In the genomic region with DNA sequence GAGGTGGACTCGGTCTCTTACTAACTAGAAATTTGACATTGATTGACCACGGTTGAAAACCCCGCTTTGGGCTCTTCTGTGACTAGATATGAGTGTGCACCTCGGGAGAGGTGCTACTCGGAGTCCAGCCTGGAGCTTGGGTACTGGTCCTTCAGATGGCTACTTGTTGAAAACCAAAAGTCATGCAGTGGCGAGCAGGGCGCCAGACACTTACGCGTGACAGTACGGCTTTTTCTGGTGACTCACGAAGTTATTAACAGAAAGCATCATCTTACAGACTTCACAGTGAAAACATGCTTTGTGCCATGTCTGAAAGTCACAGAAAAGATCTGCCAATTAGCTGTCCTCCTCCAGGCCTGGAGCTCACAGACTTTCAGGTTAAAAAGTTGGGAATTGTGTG, we compare ENCODE assay signal across 28 mouse cellular contexts. TPM values are rescaled to one million over a fixed set of nuclear protein-coding genes. Genes with fewer than 3 reads are reported as not detected.
DNase-seq lines count a peak whose midpoint lies in the region; ATAC-seq lines count a peak whose summit lies in the region.
"Had no signal": no experiment of that assay in that cellular context is flagged by ENCODE, and none has a peak within 500 bp of the region (broad histone marks: within the 10 kb centered on the region; RNA-seq: fewer than 3 reads in every experiment).

No protein-coding gene starts in this region.

- peaks cover 17% of the 10 kb centered on the region for H3K36me3 ChIP-seq in heart, embryonic 13.5 days
- H3K36me3 ChIP-seq: embryonic facial prominence, embryonic 10.5 days; forebrain, embryonic 10.5 days; G1E; hindbrain, embryonic 12.5 days; limb, embryonic 15.5 days; midbrain, embryonic 13.5 days; neural tube, embryonic 13.5 days had no signal

- peak overlapping the region; percentile 63 for H3K4me2 ChIP-seq in heart, embryonic 13.5 days
- H3K4me2 ChIP-seq: hindbrain, embryonic 12.5 days; limb, embryonic 15.5 days; lung, embryonic 14.5 days; midbrain, embryonic 13.5 days; neural tube, embryonic 13.5 days had no signal

- H3K9me3 ChIP-seq in heart, embryonic 13.5 days = no peaks in the 10 kb centered on the region
- H3K9me3 ChIP-seq: embryonic facial prominence, embryonic 10.5 days; forebrain, embryonic 10.5 days; G1E; hindbrain, embryonic 12.5 days; limb, embryonic 15.5 days; megakaryocyte, embryonic 14.5 days; midbrain, embryonic 13.5 days; neural tube, embryonic 13.5 days had no signal

- H3K27me3 ChIP-seq in heart, embryonic 13.5 days (replicated peaks) = no peaks in the 10 kb centered on the region
- H3K27me3 ChIP-seq: limb, embryonic 15.5 days; megakaryocyte, embryonic 14.5 days had no signal

- peak; percentile 81 for DNase-seq in gastrocnemius, adult 18-20 months (ENCODE audit: low spot score)
- no peak for DNase-seq in gastrocnemius, postnatal 4 days (ENCODE audit: low spot score in 2 of 2)
- DNase-seq in heart, adult 18-20 months = peak; percentile 53 to 62
- peak; percentile 47 for DNase-seq in heart, postnatal 4 days
- DNase-seq in testis, postnatal 14 days (ENCODE audit: low spot score) = no peak
- DNase-seq in urinary bladder, postnatal 4 days (ENCODE audit: low spot score in 2 of 2) = no peak
- DNase-seq: adrenal gland, adult 2 months; cerebellum, adult 11 months; cerebellum, postnatal 10 days; kidney, adult 8-10 months; kidney, postnatal 10 days; lung, embryonic 14.5 days; lung, postnatal 36 days; retina, postnatal 1 day had no signal

- H3K4me1 ChIP-seq in heart, embryonic 13.5 days = peaks cover 51% of the 10 kb centered on the region
- H3K4me1 ChIP-seq: forebrain, embryonic 10.5 days; hindbrain, embryonic 12.5 days; limb, embryonic 15.5 days; midbrain, embryonic 13.5 days; neural tube, embryonic 13.5 days had no signal

- H3K27ac ChIP-seq in heart, embryonic 13.5 days (replicated peaks) = peak overlapping the region; percentile 90
- H3K27ac ChIP-seq: embryonic facial prominence, embryonic 10.5 days; forebrain, embryonic 10.5 days; hindbrain, embryonic 12.5 days; left cerebral cortex, adult 2 months; limb, embryonic 15.5 days; liver, embryonic 14.5 days; midbrain, embryonic 13.5 days; neural tube, embryonic 13.5 days had no signal

- H3K9ac ChIP-seq in heart, embryonic 13.5 days = peak overlapping the region; percentile 85
- H3K9ac ChIP-seq: hindbrain, embryonic 12.5 days; limb, embryonic 15.5 days; liver, embryonic 14.5 days; lung, embryonic 14.5 days; midbrain, embryonic 13.5 days; neural tube, embryonic 13.5 days had no signal

- 66% methylated on average over 11 of the region's 11 CpGs for WGBS in heart, embryonic 13.5 days

- H3K4me3 ChIP-seq in heart, embryonic 13.5 days = peak overlapping the region; percentile 55
- H3K4me3 ChIP-seq: embryonic facial prominence, embryonic 10.5 days; forebrain, embryonic 10.5 days; hindbrain, embryonic 12.5 days; left cerebral cortex, adult 2 months; limb, embryonic 15.5 days; megakaryocyte, embryonic 14.5 days; midbrain, embryonic 13.5 days; neural tube, embryonic 13.5 days had no signal

- ATAC-seq in heart, embryonic 13.5 days (ENCODE audit: extremely low read depth, insufficient number of reproducible peaks, low FRiP score, low TSS enrichment) = no peak
- no peak for ATAC-seq in CD4-positive, CD25-positive, alpha-beta regulatory T cell, adult 4 months
- ATAC-seq: forebrain, embryonic 16.5 days; inflammation-experienced regulatory T-cells, adult 6 months; midbrain, embryonic 13.5 days had no signal

RNA-seq across cellular contexts. Expression of a gene that starts 0.7 kb away (rescaled TPM):
- total RNA-seq in gastrocnemius, adult 18-20 months (2021) = 1,000 to 10,000 TPM; 1,001 to 1,024 TPM
- total RNA-seq in gastrocnemius, postnatal 4 days (2021) = 100 to 1,000 TPM; 293 to 350 TPM
- total RNA-seq in heart, adult 18-20 months (2021) = 100 to 1,000 TPM; 379 to 400 TPM
- 27.3 and 28.1 TPM in 2 replicates for polyA plus RNA-seq in heart, embryonic 13.5 days (2015; fragmentation: Nextera tagmentation; extraction: Ambion mirVana)
- total RNA-seq in heart, postnatal 4 days (2021) = 100 to 1,000 TPM; 261 to 291 TPM
- polyA plus RNA-seq in CD4-positive, CD25-positive, alpha-beta regulatory T cell, adult 4 months (2017; shearing (Covaris generic)) = under 1 TPM in 1 of 2 experiments, not detected in 1; 0.15 TPM
- total RNA-seq: adrenal gland, adult 2 months had no signal
- polyA plus RNA-seq: adrenal gland, adult 2 months; inflammation-experienced regulatory T-cells, adult 6 months had no signal

RNA-seq across cellular contexts. Expression of a gene that starts 7.8 kb away (rescaled TPM):
- 1 to 10 TPM; 3.3 to 3.7 TPM for total RNA-seq in gastrocnemius, adult 18-20 months (2021)
- total RNA-seq in gastrocnemius, postnatal 4 days (2021) = 10 to 100 TPM; 18.0 to 18.7 TPM
- total RNA-seq in heart, adult 18-20 months (2021) = 10 to 100 TPM in 1 of 2 experiments, 1 to 10 TPM in 1; 9.1 to 12.2 TPM
- polyA plus RNA-seq in heart, embryonic 13.5 days (2015; fragmentation: Nextera tagmentation; extraction: Ambion mirVana) = 27.7 and 31.9 TPM in 2 replicates
- 10 to 100 TPM; 26.1 to 26.4 TPM for total RNA-seq in heart, postnatal 4 days (2021)
- polyA plus RNA-seq in CD4-positive, CD25-positive, alpha-beta regulatory T cell, adult 4 months (2017; shearing (Covaris generic)) = 10 to 100 TPM; 32.7 to 45.4 TPM

Comparison
In these comparisons a context has a peak if more than half of its experiments do, and no peak if none do; other contexts are left out.
1. DNase-seq: peak in gastrocnemius, adult 18-20 months (single experiment), heart, adult 18-20 months (2 of 2) and heart, postnatal 4 days (single experiment); none in gastrocnemius, postnatal 4 days (0 of 2), testis, postnatal 14 days (single experiment) and urinary bladder, postnatal 4 days (0 of 2).